Mouse (Mus musculus): ENCODE measurements around the gene Tcf3. TPM values are rescaled to one million over a fixed set of nuclear protein-coding genes. Genes with fewer than 3 reads are reported as not detected.

Gene Tcf3
- polyA plus RNA-seq (2012), result 552 and 623 TPM in 2 replicates

GRCm38 (mm10) chr10:80433513-80434232 lies at the start of gene Tcf3:
TSS of gene Tcf3 (minus strand) at chr10:80433647.

GRCm38 (mm10) chr10:80406684-80407501 lies 26.6 kb downstream of the Tcf3 start, which contains the start of gene Uqcr11:
TSS of gene Uqcr11 (minus strand) at chr10:80406830.

GRCm38 (mm10) chr10:80399191-80399972 lies 34.1 kb downstream of the Tcf3 start, which contains the start of gene Mbd3:
TSS of gene Mbd3 (minus strand) at chr10:80399550.

DNA sequence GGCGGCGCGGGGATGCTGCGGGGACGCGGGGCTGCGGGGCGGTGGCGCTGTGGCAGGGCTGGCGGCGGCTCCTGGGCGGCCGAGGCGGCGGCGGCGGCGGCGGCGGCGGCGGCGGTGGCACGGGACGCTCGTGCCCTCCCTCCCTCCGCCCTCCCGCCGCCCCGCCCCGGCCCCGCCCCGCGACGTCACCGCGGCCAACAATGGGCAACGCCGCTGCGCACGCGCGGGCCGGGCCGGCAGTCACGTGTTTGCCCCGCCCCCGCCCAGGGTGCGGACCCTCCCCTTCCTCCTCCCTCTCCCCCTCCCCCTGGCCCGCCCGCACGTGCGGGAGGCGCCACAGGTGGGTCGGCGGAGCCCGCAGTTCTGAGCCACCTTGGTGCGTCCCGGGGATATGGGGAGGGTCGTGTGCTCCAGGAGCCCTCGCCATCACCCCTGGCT lies 45.9 kb downstream of the Tcf3 start, which contains the start of gene Mex3d:
Gene Mex3d (minus strand): TSS at position 138 of the 438 bp plus-strand sequence.

Other genes starting within 250 kb of the Tcf3 start
- gene Mum1, start 207.2 kb downstream of the Tcf3 start, polyA plus RNA-seq (2012), result 29.1 and 31.3 TPM in 2 replicates
- 178 and 185 TPM in 2 replicates for gene Ndufs7, start 184.5 kb downstream of the Tcf3 start, polyA plus RNA-seq (2012)
- 5.0 and 5.2 TPM in 2 replicates for gene Gamt, start 172.6 kb downstream of the Tcf3 start, polyA plus RNA-seq (2012)
- gene Dazap1, start 172.2 kb downstream of the Tcf3 start, polyA plus RNA-seq (2012), result 594 and 636 TPM in 2 replicates
- gene Rps15, start 141.2 kb downstream of the Tcf3 start, polyA plus RNA-seq (2012), result 9,463 and 9,670 TPM in 2 replicates
- gene Apc2, start 137.7 kb downstream of the Tcf3 start, polyA plus RNA-seq (2012), result 0.43 and 0.77 TPM in 2 replicates
- gene 2310011J03Rik, start 113.1 kb downstream of the Tcf3 start, polyA plus RNA-seq (2012), result 74.9 and 88.4 TPM in 2 replicates
- gene Pcsk4, start 104.1 kb downstream of the Tcf3 start, polyA plus RNA-seq (2012), result 18.0 and 23.1 TPM in 2 replicates
- 13.1 and 18.3 TPM in 2 replicates for gene Reep6, start 103.7 kb downstream of the Tcf3 start, polyA plus RNA-seq (2012)
- gene Adamtsl5, start 85.2 kb downstream of the Tcf3 start, polyA plus RNA-seq (2012), result 7.0 and 10.4 TPM in 2 replicates
- gene Plk5, start 77.2 kb downstream of the Tcf3 start, polyA plus RNA-seq (2012), result 0.23 and 0.25 TPM in 2 replicates
- 29.8 and 33.4 TPM in 2 replicates for gene Mex3d, start 46.0 kb downstream of the Tcf3 start, polyA plus RNA-seq (2012)
- gene Mbd3, start 34.1 kb downstream of the Tcf3 start, polyA plus RNA-seq (2012), result 234 and 278 TPM in 2 replicates
- 1,352 and 1,389 TPM in 2 replicates for gene Uqcr11, start 26.8 kb downstream of the Tcf3 start, polyA plus RNA-seq (2012)
- gene Onecut3, start 61.2 kb upstream of the Tcf3 start, polyA plus RNA-seq (2012), result 0.01 and 0.04 TPM in 2 replicates
- 0.06 and 0.09 TPM in 2 replicates for gene Atp8b3, start 105.5 kb upstream of the Tcf3 start, polyA plus RNA-seq (2012)
- 237 and 340 TPM in 2 replicates for gene Rexo1, start 127.9 kb upstream of the Tcf3 start, polyA plus RNA-seq (2012)
- 120 and 125 TPM in 2 replicates for gene Klf16, start 143.7 kb upstream of the Tcf3 start, polyA plus RNA-seq (2012)
- gene Abhd17a, start 156.7 kb upstream of the Tcf3 start, polyA plus RNA-seq (2012), result 412 and 620 TPM in 2 replicates
- 86.8 and 101 TPM in 2 replicates for gene Scamp4, start 169.2 kb upstream of the Tcf3 start, polyA plus RNA-seq (2012)
- gene Adat3, start 169.2 kb upstream of the Tcf3 start, polyA plus RNA-seq (2012), result 13.4 and 15.6 TPM in 2 replicates
- gene Gm49322, start 172.4 kb upstream of the Tcf3 start, polyA plus RNA-seq (2012), result 1.1 and 1.3 TPM in 2 replicates
- 452 and 519 TPM in 2 replicates for gene Csnk1g2, start 189.2 kb upstream of the Tcf3 start, polyA plus RNA-seq (2012)
- gene Btbd2, start 223.4 kb upstream of the Tcf3 start, polyA plus RNA-seq (2012), result 133 and 134 TPM in 2 replicates
- 370 and 381 TPM in 2 replicates for gene Mknk2, start 244.5 kb upstream of the Tcf3 start, polyA plus RNA-seq (2012)

Data from megakaryocyte-erythroid progenitor cell, adult 5 weeks (primary cell).